Mouse (Mus musculus) midbrain, embryonic 16.5 days (tissue): ENCODE results near the gene Cracr2a. TPM values are rescaled to one million over a fixed set of nuclear protein-coding genes. Genes with fewer than 3 reads are reported as not detected.
A peak's percentile ranks its signal among the peaks of the same experiment; 100 is the strongest.

Source experiments
- ATAC-seq: fragments of 200-750 bp; cut with Nextera tagmentation; 2 replicates; pipeline ENCODE4 v1.8.0; 2017; ENCODE audit warnings: moderate TSS enrichment
- H3K27ac ChIP-seq: fragments of 300-500 bp; sonication (generic); 2 replicates; pipeline ENCODE4 v1.5.1; 2014; ENCODE audit warnings: mild to moderate bottlenecking, low read length, mixed read lengths
- H3K27me3 ChIP-seq: fragments of 300-500 bp; sonication (generic); 2 replicates; pipeline ENCODE4 v1.6.1; 2014; ENCODE audit warnings: low read depth, low read length, mixed read lengths; ENCODE audit not compliant: control insufficient read depth, insufficient read depth
- H3K36me3 ChIP-seq: fragments of 300-500 bp; sonication (generic); 2 replicates; pipeline ENCODE4 v1.6.1; 2014; ENCODE audit warnings: mild to moderate bottlenecking, low read length, moderate library complexity, mixed read lengths; ENCODE audit not compliant: control insufficient read depth, insufficient read depth
- H3K4me1 ChIP-seq: fragments of 300-500 bp; sonication (generic); 2 replicates; pipeline ENCODE4 v1.6.1; 2014; ENCODE audit warnings: mild to moderate bottlenecking, low read length, mixed read lengths; ENCODE audit not compliant: control insufficient read depth, insufficient read depth
- H3K4me2 ChIP-seq: fragments of 300-500 bp; sonication (generic); 2 replicates; pipeline ENCODE4 v1.6.1; 2014; ENCODE audit warnings: mild to moderate bottlenecking, low read length, mixed read lengths
- H3K4me3 ChIP-seq: fragments of 300-500 bp; sonication (generic); 2 replicates; pipeline ENCODE4 v1.5.1; 2014; ENCODE audit warnings: low read depth, mild to moderate bottlenecking, low read length, moderate library complexity, mixed read lengths
- H3K9ac ChIP-seq: fragments of 300-500 bp; sonication (generic); 2 replicates; pipeline ENCODE4 v1.6.1; 2014; ENCODE audit warnings: low read depth, low read length, mixed read lengths
- H3K9me3 ChIP-seq: fragments of 300-500 bp; sonication (generic); replicated peaks from 2 replicates; pipeline ENCODE4 v1.6.1; 2014; ENCODE audit warnings: mild to moderate bottlenecking, low read length, mixed read lengths; ENCODE audit not compliant: control insufficient read depth, poor library complexity, severe bottlenecking
- WGBS: fragments of 180-500 bp; shearing (Covaris S2); extraction: QIAGEN DNeasy Blood & Tissue Kit; methylation state at CpG from one replicate; pipeline ENCODE4 v1.1.7; 2014; 5-methylcytosine and 5-hydroxymethylcytosine counted together
- polyA plus RNA-seq: library from polyadenylated mRNA; unstranded; fragments of >200 nt; fragmentation: Nextera tagmentation; extraction: Ambion mirVana; gene quantifications from 2 replicates; pipeline ENCODE4 v1.2.1, GENCODE M21; 2015

Cracr2a gene
- polyA plus RNA-seq, 1 experiment from 2014 or later: 0.45 TPM

DNA sequence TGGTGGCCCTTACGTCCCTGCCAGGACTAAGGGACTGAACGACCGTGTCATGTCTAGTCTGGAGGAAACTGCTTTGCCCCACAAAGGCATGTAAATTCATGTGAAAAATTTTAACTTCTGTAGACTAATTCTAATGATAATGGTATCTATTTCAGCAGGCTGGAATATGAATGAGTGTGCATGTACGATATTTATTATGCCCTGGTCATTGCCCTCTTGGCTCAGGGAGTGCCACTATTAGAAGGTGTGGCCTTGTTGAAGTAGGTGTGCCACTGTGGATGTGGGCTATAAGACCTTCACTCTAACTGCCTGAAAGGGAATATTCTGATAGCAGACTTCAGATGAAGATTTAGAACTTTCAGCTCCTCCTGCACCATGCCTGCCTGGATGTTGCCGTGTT lies 28.8 kb upstream of the Cracr2a start:
- H3K27me3 ChIP-seq: no peaks in the 10 kb centered on the region
- whole genome bisulfite sequencing: 86% methylated on average over 5 of the region's 5 CpGs
- H3K9ac ChIP-seq: no peak overlapping the region
- H3K9me3 ChIP-seq: no peaks in the 10 kb centered on the region
- ATAC-seq: no peak
- no peak overlapping the region for H3K4me2 ChIP-seq
- no peak overlapping the region for H3K27ac ChIP-seq
- no peaks in the 10 kb centered on the region; the same call in 1 of the 2 replicates for H3K4me1 ChIP-seq
- no peaks in the 10 kb centered on the region for H3K36me3 ChIP-seq
- no peak overlapping the region for H3K4me3 ChIP-seq

DNA sequence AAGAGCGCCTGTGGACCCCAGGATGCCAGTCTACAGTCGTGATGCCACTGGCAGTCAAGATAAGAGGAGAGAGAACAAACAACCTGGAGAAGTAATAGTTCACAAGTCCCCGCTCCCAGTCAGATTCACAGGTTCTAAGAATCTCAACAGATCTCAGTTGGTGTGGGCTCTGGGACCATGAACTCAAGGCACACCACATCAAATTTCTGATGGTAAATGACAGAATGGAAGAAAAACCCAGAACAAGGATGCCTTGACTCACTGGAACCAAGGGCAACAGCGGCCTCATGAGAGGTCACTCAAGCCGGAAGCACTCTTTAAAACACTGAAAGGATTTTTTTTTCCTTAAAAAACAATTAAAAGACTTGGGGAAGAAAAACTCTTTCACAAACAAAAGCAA lies 27.4 kb upstream of the Cracr2a start:
- Histone ChIP-seq H3K36me3 (no peaks in the 10 kb centered on the region), H3K9ac (no peak overlapping the region), H3K27me3 (no peaks in the 10 kb centered on the region), H3K4me2 (no peak overlapping the region), H3K27ac (no peak overlapping the region), H3K4me3 (no peak overlapping the region), H3K9me3 (no peaks in the 10 kb centered on the region), H3K4me1 (no peaks in the 10 kb centered on the region; the same call in 1 of the 2 replicates)
- 84% methylated on average over 5 of the region's 5 CpGs for WGBS
- ATAC-seq: no peak

DNA sequence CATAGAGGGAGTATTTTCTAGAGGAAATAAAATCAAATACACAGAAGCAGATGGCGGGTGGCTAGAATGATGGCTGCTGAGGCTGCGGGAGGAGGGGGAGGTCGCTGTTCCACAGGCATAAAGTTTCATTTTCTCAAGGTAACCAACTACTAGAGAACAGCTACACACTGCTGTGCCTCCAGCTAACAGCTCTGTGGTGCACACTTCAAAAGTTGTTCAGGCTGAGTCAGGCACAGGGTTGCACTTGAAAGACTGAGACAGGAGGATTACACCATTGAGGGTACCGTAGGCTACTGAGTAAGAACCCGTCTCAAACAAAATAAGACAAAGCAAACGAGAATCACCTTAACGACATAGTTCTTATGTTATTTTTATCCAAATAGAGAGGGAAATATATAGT lies 24.1 kb upstream of the Cracr2a start:
- no peak overlapping the region for H3K27ac ChIP-seq
- H3K36me3 ChIP-seq: no peaks in the 10 kb centered on the region
- H3K4me1 ChIP-seq: no peaks in the 10 kb centered on the region
- ATAC-seq: no peak
- no peak overlapping the region for H3K4me3 ChIP-seq
- no peak overlapping the region for H3K4me2 ChIP-seq
- no peak overlapping the region for H3K9ac ChIP-seq
- WGBS: 78% methylated on average over 7 of the region's 7 CpGs
- H3K27me3 ChIP-seq: no peaks in the 10 kb centered on the region
- no peaks in the 10 kb centered on the region for H3K9me3 ChIP-seq

GRCm38 (mm10) chr6:127538118-127538517 lies 23.0 kb upstream of the Cracr2a start:
- 83% methylated on average over 2 of the region's 2 CpGs for WGBS
- Histone ChIP-seq H3K36me3 (no peaks in the 10 kb centered on the region), H3K4me1 (no peaks in the 10 kb centered on the region), H3K4me3 (no peak overlapping the region), H3K9me3 (no peaks in the 10 kb centered on the region), H3K27me3 (no peaks in the 10 kb centered on the region), H3K4me2 (no peak overlapping the region), H3K27ac (no peak overlapping the region), H3K9ac (no peak overlapping the region)
- no peak for ATAC-seq

DNA sequence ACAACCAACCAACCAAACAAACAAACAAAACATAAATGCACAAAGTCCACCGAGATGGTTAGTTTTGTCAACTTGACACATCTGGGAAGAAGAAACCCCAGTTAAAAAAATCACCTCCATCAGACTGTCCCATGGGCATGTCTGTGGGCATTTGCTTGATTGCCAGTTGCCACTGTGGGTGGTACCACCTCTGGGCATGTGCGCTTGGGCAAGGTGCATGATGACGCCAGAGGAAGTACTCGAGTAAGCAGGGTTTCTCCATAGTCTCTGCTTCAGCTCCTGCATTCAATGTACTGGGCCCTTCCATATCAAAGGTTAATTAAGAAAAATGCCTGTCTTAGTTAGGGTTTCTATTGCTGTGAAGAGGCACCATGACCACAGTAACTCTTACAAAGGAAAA lies 21.9 kb upstream of the Cracr2a start:
- Histone ChIP-seq H3K36me3 (no peaks in the 10 kb centered on the region), H3K4me1 (no peaks in the 10 kb centered on the region), H3K4me3 (no peak overlapping the region), H3K4me2 (no peak overlapping the region), H3K27me3 (no peaks in the 10 kb centered on the region), H3K9me3 (no peaks in the 10 kb centered on the region), H3K9ac (no peak overlapping the region), H3K27ac (no peak overlapping the region)
- no peak for ATAC-seq
- 93% methylated on average over 4 of the region's 4 CpGs for WGBS

GRCm38 (mm10) chr6:127539659-127540058 lies 21.5 kb upstream of the Cracr2a start:
- Histone ChIP-seq H3K4me1 (no peaks in the 10 kb centered on the region), H3K9me3 (no peaks in the 10 kb centered on the region), H3K27me3 (no peaks in the 10 kb centered on the region), H3K27ac (no peak overlapping the region), H3K4me3 (no peak overlapping the region), H3K36me3 (no peaks in the 10 kb centered on the region), H3K4me2 (no peak overlapping the region), H3K9ac (no peak overlapping the region)
- ATAC-seq: no peak
- 74% methylated on average over 5 of the region's 5 CpGs for WGBS

- Histone ChIP-seq H3K4me3 (no peak overlapping the region), H3K4me1 (no peaks in the 10 kb centered on the region), H3K9ac (no peak overlapping the region), H3K4me2 (no peak overlapping the region), H3K27me3 (no peaks in the 10 kb centered on the region), H3K36me3 (no peaks in the 10 kb centered on the region), H3K27ac (no peak overlapping the region), H3K9me3 (no peaks in the 10 kb centered on the region)
- no peak for ATAC-seq
- WGBS: 80% methylated on average over 4 of the region's 4 CpGs
Measured at GRCm38 (mm10) chr6:127540517-127540916, 20.6 kb upstream of the Cracr2a start.

DNA sequence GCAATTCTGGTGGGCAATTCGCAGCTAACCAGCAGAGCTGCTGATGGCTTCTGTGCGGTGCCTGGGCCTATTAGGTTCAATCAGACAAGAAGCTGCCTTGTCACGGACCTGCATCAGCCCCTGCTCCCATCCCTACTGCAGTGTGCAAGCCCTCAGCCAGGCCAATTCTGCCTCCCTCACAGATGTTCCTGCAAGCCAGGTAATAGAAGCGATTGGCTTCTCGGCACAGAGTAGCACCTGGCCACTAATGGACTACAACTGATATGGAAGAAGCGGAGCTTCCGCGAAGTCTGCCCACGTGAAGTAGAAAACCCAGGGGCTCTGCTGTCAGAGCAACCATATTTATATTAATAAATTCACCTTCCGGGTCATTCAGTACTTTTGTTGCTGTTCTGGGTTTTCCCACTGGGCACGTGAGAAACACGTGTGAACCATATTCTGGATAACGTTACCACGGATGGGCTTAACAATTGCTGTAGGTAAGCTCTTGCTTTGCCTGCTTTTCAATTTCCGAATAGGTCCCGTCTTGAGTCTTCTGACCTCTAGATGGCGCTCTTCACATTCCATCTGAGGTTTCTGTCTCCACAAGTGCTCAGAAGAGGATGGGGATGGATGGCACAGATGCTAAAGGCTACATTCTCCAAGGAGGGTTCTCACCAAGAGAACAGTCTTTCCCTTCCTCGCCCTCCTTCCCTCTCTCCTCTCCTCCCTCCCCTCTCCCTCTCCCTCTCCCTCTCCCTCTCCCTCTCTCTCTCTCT lies 19.3 kb upstream of the Cracr2a start:
- H3K27me3 ChIP-seq: no peaks in the 10 kb centered on the region
- H3K4me3 ChIP-seq: no peak overlapping the region
- H3K27ac ChIP-seq: no peak overlapping the region
- no peaks in the 10 kb centered on the region for H3K4me1 ChIP-seq
- 30% methylated on average over 18 of the region's 18 CpGs for WGBS
- no peak overlapping the region for H3K4me2 ChIP-seq
- no peak overlapping the region for H3K9ac ChIP-seq
- H3K9me3 ChIP-seq: no peaks in the 10 kb centered on the region
- no peaks in the 10 kb centered on the region for H3K36me3 ChIP-seq
- ATAC-seq: peak; percentile 84

GRCm38 (mm10) chr6:127546676-127547075 lies 14.5 kb upstream of the Cracr2a start:
- no peak overlapping the region for H3K27ac ChIP-seq
- no peak overlapping the region for H3K4me2 ChIP-seq
- H3K36me3 ChIP-seq: no peaks in the 10 kb centered on the region
- WGBS: 63% methylated on average over 4 of the region's 4 CpGs
- no peak overlapping the region for H3K4me3 ChIP-seq
- no peaks in the 10 kb centered on the region for H3K4me1 ChIP-seq
- no peaks in the 10 kb centered on the region for H3K9me3 ChIP-seq
- ATAC-seq: no peak
- no peak overlapping the region for H3K9ac ChIP-seq
- H3K27me3 ChIP-seq: no peaks in the 10 kb centered on the region
